Mouse (Mus musculus): Measurements from ENCODE around the gene Tbc1d22b. TPM values are rescaled to one million over a fixed set of nuclear protein-coding genes. Genes with fewer than 3 reads are reported as not detected.

The Tbc1d22b gene
- total and polyA plus RNA-seq, 3 experiments, result 24.2 to 30.6 (median 30.5) TPM

Small RNA genes within 50 kb of the gene (microRNA-seq; reads per million reads assigned to microRNA genes)
- gene Mir7667, result 0.41 to 0.44 reads per million in 2 experiments

Other genes starting within 250 kb of the Tbc1d22b start
- gene Pi16, start 232.1 kb upstream of the Tbc1d22b start, total RNA-seq (2021), result 10 to 100 TPM; 23.1 to 35.5 TPM
- 21.5 and 29.9 TPM in 2 replicates for gene Pi16, start 232.1 kb upstream of the Tbc1d22b start, polyA plus RNA-seq (2012; rRNA removed)
- 100 to 1,000 TPM; 220 to 280 TPM for gene Mtch1, start 201.9 kb upstream of the Tbc1d22b start, total RNA-seq (2021)
- 331 and 392 TPM in 2 replicates for gene Mtch1, start 201.9 kb upstream of the Tbc1d22b start, polyA plus RNA-seq (2012; rRNA removed)
- gene Fgd2, start 188.9 kb upstream of the Tbc1d22b start, total RNA-seq (2021), result 1 to 10 TPM; 2.6 to 3.4 TPM
- gene Fgd2, start 188.9 kb upstream of the Tbc1d22b start, polyA plus RNA-seq (2012; rRNA removed), result 10.0 and 17.2 TPM in 2 replicates
- 100 to 1,000 TPM; 120 to 124 TPM for gene Pim1, start 59.0 kb upstream of the Tbc1d22b start, total RNA-seq (2021)
- gene Pim1, start 59.0 kb upstream of the Tbc1d22b start, polyA plus RNA-seq (2012; rRNA removed), result 150 and 153 TPM in 2 replicates
- gene Gm17657, start 147 bp upstream of the Tbc1d22b start, total RNA-seq (2021), result not detected
- not detected in 2 replicates for gene Gm17657, start 147 bp upstream of the Tbc1d22b start, polyA plus RNA-seq (2012; rRNA removed)
- gene Tmem217, start 2.6 kb downstream of the Tbc1d22b start, total RNA-seq (2021), result not detected
- 0.88 and 1.6 TPM in 2 replicates for gene Tmem217, start 2.6 kb downstream of the Tbc1d22b start, polyA plus RNA-seq (2012; rRNA removed)
- gene Rnf8, start 65.0 kb downstream of the Tbc1d22b start, total RNA-seq (2021), result 10 to 100 TPM; 31.2 to 54.3 TPM
- 22.7 and 35.0 TPM in 2 replicates for gene Rnf8, start 65.0 kb downstream of the Tbc1d22b start, polyA plus RNA-seq (2012; rRNA removed)
- 1 to 10 TPM; 1.8 to 2.4 TPM for gene Gm28043, start 65.1 kb downstream of the Tbc1d22b start, total RNA-seq (2021)
- gene Gm28043, start 65.1 kb downstream of the Tbc1d22b start, polyA plus RNA-seq (2012; rRNA removed), result 0.16 and 0.26 TPM in 2 replicates
- gene Cmtr1, start 110.8 kb downstream of the Tbc1d22b start, total RNA-seq (2021), result 10 to 100 TPM; 82.5 to 89.1 TPM
- gene Cmtr1, start 110.8 kb downstream of the Tbc1d22b start, polyA plus RNA-seq (2012; rRNA removed), result 18.5 and 24.8 TPM in 2 replicates
- 10 to 100 TPM in 1 of 2 experiments, 1 to 10 TPM in 1; 7.5 to 10.4 TPM for gene Ccdc167, start 167.3 kb downstream of the Tbc1d22b start, total RNA-seq (2021)
- gene Ccdc167, start 167.3 kb downstream of the Tbc1d22b start, polyA plus RNA-seq (2012; rRNA removed), result 3.5 and 4.4 TPM in 2 replicates